Mouse (Mus musculus): ENCODE data around the gene Pik3r5. TPM values are rescaled to one million over a fixed set of nuclear protein-coding genes. Genes with fewer than 3 reads are reported as not detected.

The Pik3r5 gene
- polyA plus RNA-seq, 1 experiment from 2014 or later: 0.21 TPM

DNA sequence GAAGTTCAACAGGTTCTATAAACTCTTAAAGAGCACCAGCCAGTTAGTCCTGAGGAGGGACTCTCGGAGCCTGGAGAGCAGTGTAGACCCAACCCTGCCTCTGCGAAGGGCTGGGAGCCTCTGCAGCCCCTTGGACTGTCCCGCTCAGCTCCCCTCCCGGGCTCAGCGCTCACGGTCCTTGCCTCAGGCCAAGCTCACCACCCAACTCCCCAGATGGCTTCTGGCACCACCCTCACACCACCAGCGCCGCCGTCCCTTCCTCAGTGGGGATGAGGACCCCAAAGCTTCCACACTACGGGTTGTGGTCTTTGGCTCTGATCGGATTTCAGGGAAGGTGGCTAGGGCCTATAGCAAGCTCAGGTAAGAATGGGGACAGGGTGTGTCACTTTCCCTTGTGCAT is 60.7 kb downstream of the Pik3r5 start:
- no peak overlapping the region for H3K4me3 ChIP-seq (replicated peaks; ENCODE audit: low read depth, low read length)
- no peak overlapping the region for H3K9ac ChIP-seq (ENCODE audit: low read depth, low read length)
- H3K4me1 ChIP-seq (replicated peaks; ENCODE audit: insufficient read depth, low read length): no peaks in the 10 kb centered on the region
- no peak for ATAC-seq (replicated peaks; ENCODE audit: low FRiP score, low read depth)
- no peak overlapping the region for H3K27ac ChIP-seq
- no peaks in the 10 kb centered on the region for H3K9me3 ChIP-seq (replicated peaks; ENCODE audit: low read length)
- no peaks in the 10 kb centered on the region for H3K27me3 ChIP-seq (ENCODE audit: insufficient read depth, low read length)
- no peak for TF ChIP-seq CTCF (IDR thresholded peaks at IDR 0.05; ENCODE audit: low read depth)
- no peaks in the 10 kb centered on the region for H3K36me3 ChIP-seq (ENCODE audit: insufficient read depth, low read length)
- H3K4me2 ChIP-seq (ENCODE audit: low read length): no peak overlapping the region
- 84% methylated on average over 11 of the region's 11 CpGs for WGBS
- DNase-seq (ENCODE audit: low spot score): no peak

DNA sequence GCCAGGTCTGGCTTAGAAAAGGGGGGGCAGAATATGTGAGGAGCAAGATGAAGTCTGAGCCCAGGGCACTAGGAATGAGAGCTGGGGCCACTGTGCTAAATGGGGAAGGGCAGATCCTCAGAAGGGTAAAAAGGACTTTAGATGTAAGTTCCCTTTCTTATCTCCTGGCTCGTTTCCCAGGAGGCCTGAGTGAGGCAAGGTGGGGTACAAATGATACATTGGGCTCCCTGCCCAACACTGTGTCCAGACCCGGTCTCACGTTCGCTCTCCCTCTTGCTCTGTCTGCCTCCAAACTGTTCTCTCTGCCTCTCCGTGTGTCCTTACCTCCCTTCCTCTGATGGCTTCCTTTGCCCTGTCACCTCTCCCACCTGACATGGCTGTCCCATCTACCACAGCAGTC is 61.8 kb downstream of the Pik3r5 start:
- Histone ChIP-seq H3K36me3 (ENCODE audit: insufficient read depth, low read length) (no peaks in the 10 kb centered on the region), H3K9me3 (replicated peaks; ENCODE audit: low read length) (no peaks in the 10 kb centered on the region), H3K9ac (ENCODE audit: low read depth, low read length) (no peak overlapping the region), H3K27me3 (ENCODE audit: insufficient read depth, low read length) (no peaks in the 10 kb centered on the region), H3K4me2 (ENCODE audit: low read length) (no peak overlapping the region), H3K27ac (no peak overlapping the region), H3K4me1 (replicated peaks; ENCODE audit: insufficient read depth, low read length) (no peaks in the 10 kb centered on the region), H3K4me3 (replicated peaks; ENCODE audit: low read depth, low read length) (no peak overlapping the region)
- 74% methylated on average over 5 of the region's 5 CpGs for WGBS
- DNase-seq (ENCODE audit: low spot score) (no peak), ATAC-seq (replicated peaks; ENCODE audit: low FRiP score, low read depth) (no peak)
- no peak for TF ChIP-seq CTCF (IDR thresholded peaks at IDR 0.05; ENCODE audit: low read depth)

DNA sequence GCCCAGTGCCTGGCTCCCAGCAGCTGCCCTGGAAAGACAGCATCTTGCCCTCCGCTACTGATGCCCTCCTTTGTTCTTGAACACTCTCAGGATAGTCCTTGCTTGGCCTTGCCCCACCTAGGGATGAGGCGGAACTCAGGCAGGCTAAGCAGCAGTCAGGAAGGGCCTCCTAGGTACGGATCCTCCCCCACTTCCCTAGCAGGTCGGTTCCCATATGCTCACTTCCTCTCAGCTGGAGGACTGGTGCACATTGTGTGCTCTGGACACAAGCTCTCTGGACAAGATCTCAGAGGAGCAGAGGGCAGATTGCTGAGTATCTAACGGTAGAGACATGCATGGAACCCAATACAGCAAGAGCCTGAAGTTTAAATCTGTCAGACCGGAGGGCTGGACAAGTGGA is 65.2 kb downstream of the Pik3r5 start:
- Histone ChIP-seq H3K36me3 (ENCODE audit: insufficient read depth, low read length) (no peaks in the 10 kb centered on the region), H3K4me1 (replicated peaks; ENCODE audit: insufficient read depth, low read length) (no peaks in the 10 kb centered on the region), H3K27me3 (ENCODE audit: insufficient read depth, low read length) (no peaks in the 10 kb centered on the region), H3K4me3 (replicated peaks; ENCODE audit: low read depth, low read length) (no peak overlapping the region), H3K4me2 (ENCODE audit: low read length) (no peak overlapping the region), H3K27ac (no peak overlapping the region), H3K9me3 (replicated peaks; ENCODE audit: low read length) (no peaks in the 10 kb centered on the region), H3K9ac (ENCODE audit: low read depth, low read length) (no peak overlapping the region)
- no peak for TF ChIP-seq CTCF (IDR thresholded peaks at IDR 0.05; ENCODE audit: low read depth)
- DNase-seq (ENCODE audit: low spot score) (no peak), ATAC-seq (replicated peaks; ENCODE audit: low FRiP score, low read depth) (no peak)
- WGBS: 55% methylated on average over 6 of the region's 6 CpGs

DNA sequence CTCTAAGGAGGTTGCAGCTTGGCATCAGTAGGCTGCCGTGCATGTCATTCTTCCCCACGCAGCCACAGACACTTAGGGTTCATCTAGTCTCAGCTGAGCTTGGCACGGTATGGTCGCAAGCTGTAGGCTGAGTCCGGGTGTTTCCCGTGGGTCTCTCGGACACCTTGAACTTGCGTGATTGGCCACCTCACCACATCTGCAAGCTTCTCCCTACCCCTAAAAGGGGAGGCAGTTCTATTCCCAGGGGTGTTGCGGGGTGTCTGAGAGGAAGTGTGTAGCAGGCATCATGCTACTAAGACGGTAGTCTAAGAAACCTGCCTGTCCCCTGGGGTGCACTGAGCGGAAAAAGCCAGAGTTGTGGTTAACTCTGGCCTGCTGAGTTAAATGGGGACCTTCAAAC is 66.6 kb downstream of the Pik3r5 start:
- no peak overlapping the region for H3K27ac ChIP-seq
- no peak for ATAC-seq (replicated peaks; ENCODE audit: low FRiP score, low read depth)
- no peaks in the 10 kb centered on the region for H3K4me1 ChIP-seq (replicated peaks; ENCODE audit: insufficient read depth, low read length)
- 90% methylated on average over 11 of the region's 11 CpGs for WGBS
- H3K4me2 ChIP-seq (ENCODE audit: low read length): no peak overlapping the region
- H3K36me3 ChIP-seq (ENCODE audit: insufficient read depth, low read length): no peaks in the 10 kb centered on the region
- no peak for TF ChIP-seq CTCF (IDR thresholded peaks at IDR 0.05; ENCODE audit: low read depth)
- DNase-seq (ENCODE audit: low spot score): no peak
- H3K4me3 ChIP-seq (replicated peaks; ENCODE audit: low read depth, low read length): no peak overlapping the region
- H3K9me3 ChIP-seq (replicated peaks; ENCODE audit: low read length): no peaks in the 10 kb centered on the region
- H3K27me3 ChIP-seq (ENCODE audit: insufficient read depth, low read length): no peaks in the 10 kb centered on the region
- no peak overlapping the region for H3K9ac ChIP-seq (ENCODE audit: low read depth, low read length)

DNA sequence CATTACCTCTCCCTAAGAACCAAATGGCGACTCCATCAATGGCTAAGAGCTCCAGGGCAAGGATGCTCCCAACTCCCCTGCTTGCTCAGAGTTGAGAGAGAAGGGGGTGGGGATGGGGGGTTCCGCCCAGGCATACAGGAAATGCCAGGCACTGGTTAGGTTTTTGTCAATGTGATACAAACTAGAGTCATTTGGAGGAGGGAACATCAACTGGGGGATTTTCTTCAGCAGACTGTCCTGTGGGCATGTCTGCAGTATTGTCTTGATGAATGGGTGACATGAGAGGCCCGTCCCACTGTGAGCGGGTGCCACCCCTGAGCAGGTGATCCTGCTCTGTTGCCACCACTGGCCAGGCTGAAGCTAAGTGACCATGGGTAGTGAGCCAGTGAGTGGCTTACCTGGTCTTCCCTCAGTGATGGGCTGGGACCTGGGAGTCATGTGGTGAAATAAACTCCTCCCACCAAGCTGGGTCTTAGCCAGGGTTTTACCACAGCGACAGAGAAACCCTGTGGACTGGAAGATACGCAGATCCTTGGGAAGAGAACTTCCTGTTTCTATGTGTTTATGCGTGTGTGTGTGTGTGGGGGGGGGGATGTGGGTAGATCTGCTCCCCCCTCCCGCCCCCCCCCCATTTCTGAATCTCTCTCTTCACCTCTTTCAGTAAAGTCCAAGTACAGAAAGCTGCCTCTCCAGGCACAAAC is 67.2 kb downstream of the Pik3r5 start:
- Histone ChIP-seq H3K9me3 (replicated peaks; ENCODE audit: low read length) (no peaks in the 10 kb centered on the region), H3K36me3 (ENCODE audit: insufficient read depth, low read length) (no peaks in the 10 kb centered on the region), H3K4me2 (ENCODE audit: low read length) (no peak overlapping the region), H3K4me1 (replicated peaks; ENCODE audit: insufficient read depth, low read length) (no peaks in the 10 kb centered on the region), H3K27ac (no peak overlapping the region), H3K4me3 (replicated peaks; ENCODE audit: low read depth, low read length) (no peak overlapping the region), H3K27me3 (ENCODE audit: insufficient read depth, low read length) (no peaks in the 10 kb centered on the region), H3K9ac (ENCODE audit: low read depth, low read length) (no peak overlapping the region)
- no peak for DNase-seq (ENCODE audit: low spot score)
- TF ChIP-seq CTCF (IDR thresholded peaks at IDR 0.05; ENCODE audit: low read depth): no peak
- 67% methylated on average over 7 of the region's 8 CpGs for WGBS
- no peak for ATAC-seq (replicated peaks; ENCODE audit: low FRiP score, low read depth)

DNA sequence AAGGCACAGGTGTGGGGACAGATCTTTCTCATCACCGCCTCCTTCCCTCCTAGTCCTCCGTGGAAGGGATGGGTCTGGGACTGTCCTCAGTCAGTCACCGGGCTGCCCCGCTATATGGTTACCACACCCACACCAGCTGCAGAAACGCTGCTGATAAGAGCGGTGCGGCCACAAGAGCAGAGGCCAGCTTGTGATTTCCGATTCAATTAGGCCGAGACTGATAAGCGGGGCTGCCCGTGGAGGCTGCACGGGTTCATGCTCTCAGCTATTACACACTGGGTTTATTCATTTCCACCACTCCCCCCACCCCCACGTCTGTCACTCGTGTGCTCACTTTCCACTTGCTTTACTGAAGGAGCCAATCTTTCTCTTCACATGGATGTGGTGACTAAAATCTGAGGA is 69.0 kb downstream of the Pik3r5 start:
- Histone ChIP-seq H3K9me3 (replicated peaks; ENCODE audit: low read length) (no peaks in the 10 kb centered on the region), H3K27ac (no peak overlapping the region), H3K36me3 (ENCODE audit: insufficient read depth, low read length) (no peaks in the 10 kb centered on the region), H3K4me3 (replicated peaks; ENCODE audit: low read depth, low read length) (no peak overlapping the region), H3K9ac (ENCODE audit: low read depth, low read length) (no peak overlapping the region), H3K27me3 (ENCODE audit: insufficient read depth, low read length) (no peaks in the 10 kb centered on the region), H3K4me1 (replicated peaks; ENCODE audit: insufficient read depth, low read length) (no peaks in the 10 kb centered on the region), H3K4me2 (ENCODE audit: low read length) (0 out of 2 replicates have a peak overlapping the region, but pooled peaks have one; percentile 10)
- DNase-seq (ENCODE audit: low spot score) (no peak), ATAC-seq (replicated peaks; ENCODE audit: low FRiP score, low read depth) (no peak)
- 30% methylated on average over 14 of the region's 14 CpGs for WGBS
- TF ChIP-seq CTCF (IDR thresholded peaks at IDR 0.05; ENCODE audit: low read depth): no peak

DNA sequence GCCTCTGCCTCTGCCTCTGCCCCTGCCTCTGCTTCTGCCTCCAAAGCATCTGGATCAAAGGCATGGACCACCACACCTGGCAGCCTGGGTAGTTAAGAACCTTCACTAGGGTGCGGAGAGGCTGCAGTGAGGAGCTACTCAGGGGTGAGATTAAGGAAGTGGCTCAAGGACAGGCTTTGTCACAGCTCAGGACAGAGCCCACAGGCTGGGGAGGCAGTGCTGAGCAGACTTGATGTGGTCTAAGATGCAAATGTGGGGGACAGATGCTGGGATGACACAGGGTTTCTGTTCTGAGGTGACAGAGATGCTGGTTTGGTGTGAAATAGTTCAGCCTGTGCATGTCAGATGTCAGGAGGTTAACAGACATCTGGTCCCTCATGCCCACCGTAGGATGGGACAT is 70.5 kb downstream of the Pik3r5 start:
- DNase-seq (ENCODE audit: low spot score) (no peak), ATAC-seq (replicated peaks; ENCODE audit: low FRiP score, low read depth) (no peak)
- no peak overlapping the region for H3K4me2 ChIP-seq (ENCODE audit: low read length)
- no peaks in the 10 kb centered on the region for H3K27me3 ChIP-seq (ENCODE audit: insufficient read depth, low read length)
- no peaks in the 10 kb centered on the region for H3K9me3 ChIP-seq (replicated peaks; ENCODE audit: low read length)
- no peak overlapping the region for H3K27ac ChIP-seq
- no peaks in the 10 kb centered on the region for H3K36me3 ChIP-seq (ENCODE audit: insufficient read depth, low read length)
- no peaks in the 10 kb centered on the region for H3K4me1 ChIP-seq (replicated peaks; ENCODE audit: insufficient read depth, low read length)
- H3K4me3 ChIP-seq (replicated peaks; ENCODE audit: low read depth, low read length): no peak overlapping the region
- 62% methylated on average over 2 of the region's 2 CpGs for WGBS
- no peak overlapping the region for H3K9ac ChIP-seq (ENCODE audit: low read depth, low read length)
- no peak for TF ChIP-seq CTCF (IDR thresholded peaks at IDR 0.05; ENCODE audit: low read depth)

Measured in kidney, postnatal 0 days (tissue).